Mouse (Mus musculus) lung, adult 2 months (tissue): ENCODE measurements around the gene Ccdc42.

Experiments used
- CTCF ChIP-seq: fragments of 200-500 bp; IDR thresholded peaks from 2 replicates; pipeline ENCODE4 v1.5.1; 2011; ENCODE audit warnings: mild to moderate bottlenecking, low read length, control low read depth; ENCODE audit not compliant: insufficient read depth
- POLR2A ChIP-seq: fragments of 200-500 bp; IDR thresholded peaks from 2 replicates; pipeline ENCODE4 v1.6.1; 2011; ENCODE audit warnings: low read depth, mild to moderate bottlenecking, control low read depth, low read length, borderline replicate concordance; ENCODE audit errors: extremely low read depth

DNA sequence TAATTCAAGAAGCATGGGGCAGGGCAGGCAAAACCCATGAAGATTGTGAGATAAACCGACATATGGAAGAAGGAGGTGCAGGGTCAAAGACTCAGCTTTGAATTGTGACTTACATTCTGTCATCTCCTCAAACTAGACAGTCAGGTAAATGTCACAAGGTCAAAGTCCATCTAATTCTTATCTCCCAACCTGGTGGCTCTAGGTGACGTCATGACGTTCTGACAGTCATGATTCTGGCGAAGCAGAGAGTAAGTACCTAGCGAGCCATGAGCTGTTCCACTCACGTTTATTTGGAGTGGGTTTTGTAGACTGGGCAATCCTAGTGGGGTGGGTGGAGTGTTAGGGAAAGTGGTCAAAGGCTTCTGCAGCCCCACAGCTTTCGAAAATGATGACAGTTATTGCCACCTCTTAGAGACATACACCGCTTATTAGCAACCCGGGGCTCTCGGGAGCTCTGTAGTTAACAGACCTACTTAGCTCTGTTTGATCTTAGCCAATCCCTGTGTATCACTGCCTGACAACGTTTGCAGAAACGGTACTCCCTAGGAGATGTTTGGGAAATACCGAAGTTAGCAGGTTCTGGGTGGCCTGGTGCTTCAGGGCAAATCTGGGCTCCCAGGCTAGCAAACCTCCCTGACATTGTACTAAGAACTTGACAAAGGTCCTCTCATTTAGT lies 22.3 kb upstream of the Ccdc42 start:
- TF ChIP-seq CTCF (no peak), POLR2A (no peak)
